Mouse (Mus musculus) liver, embryonic 14.5 days (tissue): Measurements from ENCODE around the gene Mcts2.

ENCODE experiments used
- CTCF ChIP-seq: IDR thresholded peaks from 2 replicates; pipeline ENCODE4 v1.5.1; 2016; ENCODE audit warnings: antibody characterized with exemption, low read depth, control low read depth
- EP300 ChIP-seq: IDR thresholded peaks from 2 replicates; pipeline ENCODE4 v1.6.1; 2016; ENCODE audit warnings: antibody characterized with exemption, low read depth

- TF ChIP-seq EP300 (no peak), CTCF (no peak)
These were observed 47.3 kb upstream of the Mcts2 start for GRCm38 (mm10) chr2:152639406-152640113.
